Mouse (Mus musculus): ENCODE results near the gene Kctd5. TPM values are rescaled to one million over a fixed set of nuclear protein-coding genes. Genes with fewer than 3 reads are reported as not detected.
"Not testable (repeated sequence)": the region's sequence is repeated elsewhere in the genome, so short reads cannot be mapped to it uniquely, and the experiment has no call there.

The Kctd5 gene
- 76.8 and 80.0 TPM in 2 replicates for polyA plus RNA-seq (2014; fragmentation: Nextera tagmentation; extraction: Ambion mirVana)

DNA sequence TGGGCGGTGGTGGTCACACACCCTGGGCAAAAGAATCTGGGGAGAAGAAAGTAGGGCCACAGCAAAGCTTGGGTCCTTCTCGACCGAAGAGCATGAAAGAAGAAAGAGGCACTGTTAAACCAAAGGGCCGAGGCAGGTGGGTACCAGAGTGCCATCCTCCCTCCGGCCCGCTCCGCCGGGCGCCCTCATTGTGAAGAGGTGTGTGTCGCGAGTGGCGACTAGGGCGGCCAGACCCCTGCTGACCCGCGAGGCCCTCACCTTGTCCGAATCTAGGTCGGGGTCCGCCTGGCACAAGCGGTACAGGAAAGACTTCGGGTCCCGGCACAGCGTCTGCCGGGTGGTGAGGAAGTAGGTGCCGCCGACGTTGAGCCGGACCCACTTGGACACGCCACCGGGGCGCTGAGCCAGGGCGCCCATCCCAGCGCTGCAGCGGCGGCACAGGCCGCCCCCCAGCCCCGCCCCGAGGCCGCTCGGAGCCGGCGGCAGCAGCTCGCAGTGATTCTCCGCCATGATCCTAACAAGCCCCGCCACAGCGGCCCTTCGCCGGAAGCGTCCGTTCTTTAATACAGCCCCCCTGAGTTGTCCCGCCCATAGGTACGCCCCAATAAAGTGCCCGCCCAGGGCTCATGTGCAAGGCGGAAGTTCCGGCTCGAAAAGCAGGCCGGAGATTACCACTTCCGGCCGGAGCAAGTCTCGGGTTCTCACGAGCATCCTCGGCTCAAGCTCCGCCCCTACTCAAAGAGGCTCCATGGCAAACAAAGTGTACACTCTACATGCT is at the start of gene Kctd5:
Kctd5 (minus strand) TSS at position 567 of the 778 bp plus-strand sequence.
- H3K27ac ChIP-seq (ENCODE audit: low read depth, low read length) = peak within 1 kb of the TSS; percentile 13
- WGBS = under 1% methylated on average over 62 of the region's 62 CpGs
- peak within 1 kb of the TSS; percentile 77 for H3K4me2 ChIP-seq
- peak; percentile 99 for ATAC-seq (ENCODE audit: low FRiP score)
- peaks cover 5% of the 10 kb centered on the region; the same call in 1 of the 2 replicates for H3K36me3 ChIP-seq (ENCODE audit: control insufficient read depth, insufficient read depth, low read length)
- H3K9ac ChIP-seq (ENCODE audit: low read length) = peak within 1 kb of the TSS; percentile 98
- H3K4me1 ChIP-seq (ENCODE audit: control insufficient read depth, insufficient read depth, low read length) = peaks cover 4% of the 10 kb centered on the region
- no peaks in the 10 kb centered on the region for H3K27me3 ChIP-seq (ENCODE audit: control insufficient read depth, insufficient read depth, low read length)
- H3K9me3 ChIP-seq (ENCODE audit: control insufficient read depth, low read length) = no peaks in the 10 kb centered on the region
- peak; percentile 100 for DNase-seq (ENCODE audit: low spot score, missing footprints)
- peak within 1 kb of the TSS; percentile 96 for H3K4me3 ChIP-seq (ENCODE audit: low read depth, low read length)

DNA sequence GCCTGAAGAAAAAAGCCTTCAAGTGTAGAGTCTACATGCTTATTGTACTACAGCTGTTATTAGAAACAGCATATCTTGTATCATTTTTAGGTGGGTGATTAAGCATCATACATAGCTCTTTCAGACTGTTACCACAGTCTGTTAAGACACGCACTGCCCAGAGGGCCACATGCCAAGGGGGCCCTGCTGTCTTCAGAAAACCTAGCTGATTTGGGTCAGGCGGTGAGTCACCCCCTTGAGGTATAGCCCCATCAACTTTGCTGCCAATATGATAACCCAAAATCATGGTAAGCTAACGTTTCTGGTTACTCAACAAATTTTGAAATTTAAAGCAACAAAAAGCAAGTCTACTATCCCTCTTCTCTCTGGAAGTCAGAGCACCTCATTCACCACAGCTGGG is 46.2 kb upstream of the Kctd5 start:
- Histone ChIP-seq H3K4me3 (ENCODE audit: low read depth, low read length) (no peak overlapping the region), H3K36me3 (ENCODE audit: control insufficient read depth, insufficient read depth, low read length) (no peaks in the 10 kb centered on the region), H3K4me2 (no peak overlapping the region), H3K4me1 (ENCODE audit: control insufficient read depth, insufficient read depth, low read length) (no peaks in the 10 kb centered on the region), H3K9ac (ENCODE audit: low read length) (no peak overlapping the region), H3K27ac (ENCODE audit: low read depth, low read length) (no peak overlapping the region), H3K27me3 (ENCODE audit: control insufficient read depth, insufficient read depth, low read length) (no peaks in the 10 kb centered on the region), H3K9me3 (ENCODE audit: control insufficient read depth, low read length) (no peaks in the 10 kb centered on the region)
- ATAC-seq (ENCODE audit: low FRiP score) = no peak
- WGBS = 90% methylated on average over 3 of the region's 3 CpGs
- DNase-seq (ENCODE audit: low spot score, missing footprints) = no peak

DNA sequence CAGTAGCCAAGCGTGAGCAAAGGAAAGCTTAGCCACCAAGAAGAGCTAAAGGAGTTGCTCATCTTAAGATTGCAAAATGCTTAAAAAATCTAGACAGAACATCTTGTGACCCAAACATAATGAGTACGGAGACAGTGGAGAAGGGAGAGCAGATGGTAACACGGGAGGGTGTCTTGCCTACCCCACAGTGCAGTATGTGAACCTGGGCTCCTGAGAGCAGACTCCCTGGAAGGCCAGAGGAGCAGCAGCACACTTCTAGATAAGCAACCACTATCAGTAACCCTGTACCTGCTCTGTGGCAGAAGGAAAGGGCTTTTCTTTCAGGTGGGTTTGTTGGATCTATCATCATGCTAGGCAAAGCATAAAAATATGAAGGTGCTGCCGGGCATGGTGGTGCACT is 39.7 kb upstream of the Kctd5 start:
- Histone ChIP-seq H3K27me3 (ENCODE audit: control insufficient read depth, insufficient read depth, low read length) (no peaks in the 10 kb centered on the region), H3K9me3 (ENCODE audit: control insufficient read depth, low read length) (no peaks in the 10 kb centered on the region), H3K27ac (ENCODE audit: low read depth, low read length) (no peak overlapping the region), H3K4me2 (no peak overlapping the region), H3K4me3 (ENCODE audit: low read depth, low read length) (no peak overlapping the region), H3K4me1 (ENCODE audit: control insufficient read depth, insufficient read depth, low read length) (no peaks in the 10 kb centered on the region), H3K36me3 (ENCODE audit: control insufficient read depth, insufficient read depth, low read length) (no peaks in the 10 kb centered on the region), H3K9ac (ENCODE audit: low read length) (no peak overlapping the region)
- no peak for DNase-seq (ENCODE audit: low spot score, missing footprints)
- 88% methylated on average over 4 of the region's 4 CpGs for WGBS
- ATAC-seq (ENCODE audit: low FRiP score) = no peak

DNA sequence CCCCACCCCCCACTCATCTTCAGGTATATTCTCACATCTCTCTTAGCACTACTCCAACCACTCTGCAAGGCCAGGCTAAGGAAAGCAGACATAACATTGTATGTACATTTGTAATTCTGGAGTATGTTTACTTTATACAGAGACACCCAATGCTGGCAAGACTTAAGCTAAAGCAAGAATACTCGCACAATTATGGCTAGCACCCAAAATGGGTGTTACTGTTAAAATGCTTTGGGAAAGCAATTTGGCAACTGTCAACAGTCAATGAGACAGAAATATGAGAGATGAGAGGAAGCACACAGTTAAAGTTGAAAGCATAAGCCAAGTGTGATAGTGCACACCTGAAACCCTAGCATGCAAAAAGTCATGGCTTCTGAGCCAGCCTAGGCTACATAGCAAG is 38.0 kb upstream of the Kctd5 start:
- Histone ChIP-seq H3K9ac (ENCODE audit: low read length) (no peak overlapping the region), H3K4me1 (ENCODE audit: control insufficient read depth, insufficient read depth, low read length) (no peaks in the 10 kb centered on the region), H3K9me3 (ENCODE audit: control insufficient read depth, low read length) (no peaks in the 10 kb centered on the region), H3K27ac (ENCODE audit: low read depth, low read length) (no peak overlapping the region), H3K27me3 (ENCODE audit: control insufficient read depth, insufficient read depth, low read length) (no peaks in the 10 kb centered on the region), H3K4me3 (ENCODE audit: low read depth, low read length) (no peak overlapping the region), H3K4me2 (no peak overlapping the region), H3K36me3 (ENCODE audit: control insufficient read depth, insufficient read depth, low read length) (no peaks in the 10 kb centered on the region)
- ATAC-seq (ENCODE audit: low FRiP score) (no peak), DNase-seq (ENCODE audit: low spot score, missing footprints) (no peak)
- 94% methylated on average over 1 of the region's 1 CpGs for WGBS

DNA sequence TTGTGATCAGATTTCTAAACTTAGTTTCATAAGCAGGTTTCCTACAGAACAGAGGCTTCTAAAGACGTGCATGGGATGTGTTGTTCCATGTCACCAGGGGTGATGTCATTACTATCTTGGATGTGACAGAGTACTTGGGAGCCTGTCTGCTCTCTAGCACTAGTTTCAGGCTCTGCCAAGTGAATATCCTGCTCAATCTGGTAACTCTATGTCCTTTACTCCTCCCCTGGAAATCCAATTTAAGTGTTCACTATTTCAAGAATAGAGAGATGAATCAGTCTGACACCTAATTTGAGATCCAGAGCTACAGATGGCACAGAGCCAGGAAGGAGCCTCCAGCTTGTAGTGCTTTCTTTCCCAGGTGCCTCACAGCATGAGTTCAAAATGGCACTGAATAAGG is 35.6 kb upstream of the Kctd5 start:
- Histone ChIP-seq H3K27ac (ENCODE audit: low read depth, low read length) (no peak overlapping the region), H3K27me3 (ENCODE audit: control insufficient read depth, insufficient read depth, low read length) (no peaks in the 10 kb centered on the region), H3K4me1 (ENCODE audit: control insufficient read depth, insufficient read depth, low read length) (no peaks in the 10 kb centered on the region), H3K9ac (ENCODE audit: low read length) (no peak overlapping the region), H3K4me2 (no peak overlapping the region), H3K4me3 (ENCODE audit: low read depth, low read length) (no peak overlapping the region), H3K9me3 (ENCODE audit: control insufficient read depth, low read length) (no peaks in the 10 kb centered on the region), H3K36me3 (ENCODE audit: control insufficient read depth, insufficient read depth, low read length) (0 out of 2 replicates have a peak, but pooled peaks cover 3% of the 10 kb centered on the region)
- DNase-seq (ENCODE audit: low spot score, missing footprints) (no peak), ATAC-seq (ENCODE audit: low FRiP score) (no peak)
- WGBS = 82% methylated on average over 1 of the region's 1 CpGs

DNA sequence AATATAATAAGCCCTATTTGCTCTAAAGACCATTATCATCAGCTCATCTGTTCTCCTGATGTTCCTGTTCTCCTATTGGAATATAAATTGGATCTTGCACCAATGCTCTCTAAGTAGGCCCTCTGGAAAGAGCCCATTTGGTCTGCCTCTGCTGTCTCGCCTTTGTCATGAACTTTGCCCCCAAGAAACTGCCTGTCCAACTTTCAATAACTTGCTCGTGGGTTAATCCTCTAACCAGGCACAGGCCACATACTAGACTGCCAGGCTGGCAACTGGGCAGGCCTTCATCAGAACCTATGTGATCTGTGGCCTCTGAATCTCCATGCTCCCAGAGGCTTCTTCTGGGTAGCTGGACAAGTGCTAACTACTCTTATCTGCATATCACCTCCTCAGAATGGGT is 31.8 kb upstream of the Kctd5 start:
- no peak overlapping the region for H3K9ac ChIP-seq (ENCODE audit: low read length)
- H3K4me2 ChIP-seq = no peak overlapping the region
- no peak for DNase-seq (ENCODE audit: low spot score, missing footprints)
- no peaks in the 10 kb centered on the region for H3K27me3 ChIP-seq (ENCODE audit: control insufficient read depth, insufficient read depth, low read length)
- WGBS = 84% methylated on average over 2 of the region's 2 CpGs
- H3K9me3 ChIP-seq (ENCODE audit: control insufficient read depth, low read length) = no peaks in the 10 kb centered on the region
- no peak for ATAC-seq (ENCODE audit: low FRiP score)
- no peak overlapping the region for H3K27ac ChIP-seq (ENCODE audit: low read depth, low read length)
- H3K4me3 ChIP-seq (ENCODE audit: low read depth, low read length) = no peak overlapping the region
- 0 out of 2 replicates have a peak, but pooled peaks cover 5% of the 10 kb centered on the region for H3K36me3 ChIP-seq (ENCODE audit: control insufficient read depth, insufficient read depth, low read length)
- H3K4me1 ChIP-seq (ENCODE audit: control insufficient read depth, insufficient read depth, low read length) = no peaks in the 10 kb centered on the region

- H3K4me3 ChIP-seq (ENCODE audit: low read depth, low read length) = no peak overlapping the region
- H3K27me3 ChIP-seq (ENCODE audit: control insufficient read depth, insufficient read depth, low read length) = no peaks in the 10 kb centered on the region
- no peaks in the 10 kb centered on the region for H3K4me1 ChIP-seq (ENCODE audit: control insufficient read depth, insufficient read depth, low read length)
- ATAC-seq (ENCODE audit: low FRiP score) (no peak), DNase-seq (ENCODE audit: low spot score, missing footprints) (no peak)
- H3K27ac ChIP-seq (ENCODE audit: low read depth, low read length) = no peak overlapping the region
- 94% methylated on average over 4 of the region's 4 CpGs for WGBS
- H3K9ac ChIP-seq (ENCODE audit: low read length) = no peak overlapping the region
- H3K36me3 ChIP-seq (ENCODE audit: control insufficient read depth, insufficient read depth, low read length) = peaks cover 18% of the 10 kb centered on the region; the same call in 1 of the 2 replicates
- H3K9me3 ChIP-seq (ENCODE audit: control insufficient read depth, low read length) = no peaks in the 10 kb centered on the region
- no peak overlapping the region for H3K4me2 ChIP-seq
These were observed 25.1 kb upstream of the Kctd5 start for GRCm38 (mm10) chr17:24098354-24098753.

GRCm38 (mm10) chr17:24090575-24090974 is 17.3 kb upstream of the Kctd5 start:
- H3K4me3 ChIP-seq (ENCODE audit: low read depth, low read length) = no peak overlapping the region
- no peaks in the 10 kb centered on the region for H3K9me3 ChIP-seq (ENCODE audit: control insufficient read depth, low read length)
- DNase-seq (ENCODE audit: low spot score, missing footprints) = no peak
- no peak overlapping the region for H3K27ac ChIP-seq (ENCODE audit: low read depth, low read length)
- ATAC-seq (ENCODE audit: low FRiP score) = no peak
- no peaks in the 10 kb centered on the region for H3K27me3 ChIP-seq (ENCODE audit: control insufficient read depth, insufficient read depth, low read length)
- H3K36me3 ChIP-seq (ENCODE audit: control insufficient read depth, insufficient read depth, low read length) = peaks cover 4% of the 10 kb centered on the region; the same call in 1 of the 2 replicates
- no peak overlapping the region for H3K4me2 ChIP-seq
- H3K4me1 ChIP-seq (ENCODE audit: control insufficient read depth, insufficient read depth, low read length) = no peaks in the 10 kb centered on the region
- no peak overlapping the region for H3K9ac ChIP-seq (ENCODE audit: low read length)
- WGBS = 100% methylated on average over 1 of the region's 1 CpGs

DNA sequence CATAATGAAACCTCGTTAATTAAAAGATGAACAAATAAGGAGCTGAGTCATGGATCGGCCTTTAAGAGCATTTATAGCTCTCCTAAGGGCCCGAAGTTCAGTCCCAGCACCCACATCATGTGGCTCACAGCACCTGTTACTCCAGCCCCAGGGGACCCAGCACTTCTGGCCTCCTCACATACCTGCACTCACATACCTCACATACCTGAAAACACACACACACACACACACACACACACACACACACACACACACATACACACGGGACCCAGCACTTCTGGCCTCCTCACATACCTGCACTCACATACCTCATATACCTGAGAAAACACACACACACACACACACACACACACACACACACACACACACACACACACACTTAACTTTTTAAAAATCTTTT is 13.1 kb upstream of the Kctd5 start:
- H3K36me3 ChIP-seq (ENCODE audit: control insufficient read depth, insufficient read depth, low read length); H3K9ac ChIP-seq (ENCODE audit: low read length); DNase-seq (ENCODE audit: low spot score, missing footprints); H3K4me2 ChIP-seq; H3K4me3 ChIP-seq (ENCODE audit: low read depth, low read length); H3K27ac ChIP-seq (ENCODE audit: low read depth, low read length); H3K27me3 ChIP-seq (ENCODE audit: control insufficient read depth, insufficient read depth, low read length); H3K9me3 ChIP-seq (ENCODE audit: control insufficient read depth, low read length); H3K4me1 ChIP-seq (ENCODE audit: control insufficient read depth, insufficient read depth, low read length); ATAC-seq (ENCODE audit: low FRiP score): not testable (repeated sequence)
- 86% methylated on average over 4 of the region's 4 CpGs for WGBS

Data from midbrain, embryonic 11.5 days (tissue).